Mouse (Mus musculus): Measurements from ENCODE around the gene Trim8.

- TF ChIP-seq CTCF (IDR thresholded peaks at IDR 0.05; ENCODE audit: low read depth), result no peak
- TF ChIP-seq EP300 (IDR thresholded peaks at IDR 0.05; ENCODE audit: low read depth), result no peak
Observed at GRCm38 (mm10) chr19:46454126-46454880, 47.2 kb upstream of the Trim8 start.

All from liver, embryonic 14.5 days (tissue).